Mouse (Mus musculus) adrenal gland, adult 10 weeks (tissue): ENCODE measurements around the gene Pigx. TPM values are rescaled to one million over a fixed set of nuclear protein-coding genes. Genes with fewer than 3 reads are reported as not detected.

Source experiments
- polyA plus RNA-seq: library from polyadenylated mRNA; stranded (reverse); fragments of 350-450 nt; fragmentation: Illumina TruSeq; extraction: RNeasy Lipid Tissue Mini Kit (QIAGEN cat#74804); gene quantifications from one replicate; pipeline ENCODE4 v1.2.3, GENCODE M21; 2014; ENCODE audit warnings: low read depth, low replicate concordance

Pigx gene
- polyA plus RNA-seq, result 64.9 TPM

GRCm38 (mm10) chr16:32099638-32100150, at the start of gene Pigx, which contains the start of gene Cep19:
Gene Pigx (minus strand): TSS chr16:32099740.
Gene Cep19 (plus strand): TSS chr16:32099800.

GRCm38 (mm10) chr16:32078991-32079511, 20.5 kb downstream of the Pigx start, which contains the start of gene Pak2:
Gene Pak2 (minus strand): TSS chr16:32079342.

Other genes starting within 250 kb of the Pigx start
- not detected for gene Meltf, start 220.9 kb downstream of the Pigx start, polyA plus RNA-seq
- not detected for gene Pigz, start 165.9 kb downstream of the Pigx start, polyA plus RNA-seq
- 4.3 TPM for gene 0610012G03Rik, start 151.2 kb downstream of the Pigx start, polyA plus RNA-seq
- gene Ncbp2, start 151.2 kb downstream of the Pigx start, polyA plus RNA-seq, result 105 TPM
- gene Senp5, start 96.5 kb downstream of the Pigx start, polyA plus RNA-seq, result 43.8 TPM
- gene Pak2, start 20.4 kb downstream of the Pigx start, polyA plus RNA-seq, result 116 TPM
- gene Cep19, start 60 bp upstream of the Pigx start, polyA plus RNA-seq, result 20.6 TPM
- gene Nrros, start 65.9 kb upstream of the Pigx start, polyA plus RNA-seq, result 1.0 TPM
- not detected for gene Bex6, start 80.1 kb upstream of the Pigx start, polyA plus RNA-seq
- gene Fbxo45, start 147.4 kb upstream of the Pigx start, polyA plus RNA-seq, result 41.3 TPM
- 7.4 TPM for gene Wdr53, start 147.5 kb upstream of the Pigx start, polyA plus RNA-seq
- gene Smco1, start 171.7 kb upstream of the Pigx start, polyA plus RNA-seq, result not detected
- 65.7 TPM for gene Rnf168, start 177.7 kb upstream of the Pigx start, polyA plus RNA-seq
- 79.1 TPM for gene Ubxn7, start 232.5 kb upstream of the Pigx start, polyA plus RNA-seq